Mouse (Mus musculus): ENCODE data around the gene Mosmo.

Mosmo gene

DNA sequence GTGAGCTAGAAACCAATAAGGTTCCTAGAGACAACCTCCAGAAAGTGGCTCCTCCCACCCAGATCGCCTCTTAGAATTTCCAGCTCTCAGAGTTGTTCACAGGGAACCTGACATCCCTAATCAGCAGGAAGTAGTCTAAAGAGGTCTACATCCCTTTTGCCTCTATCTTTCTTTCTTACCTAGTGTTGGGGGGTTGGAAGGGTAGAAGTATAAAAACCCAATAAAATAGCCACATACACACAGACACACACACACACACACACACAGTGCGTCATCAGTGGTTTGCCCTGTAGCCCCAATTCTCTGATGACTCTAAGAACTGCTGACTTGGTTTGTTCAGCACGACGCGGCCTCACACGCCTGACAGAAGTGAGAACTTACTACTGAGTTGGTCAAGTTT lies 22.2 kb downstream of the Mosmo start:
- no peak for DNase-seq (ENCODE audit: low read depth, low spot score)

DNA sequence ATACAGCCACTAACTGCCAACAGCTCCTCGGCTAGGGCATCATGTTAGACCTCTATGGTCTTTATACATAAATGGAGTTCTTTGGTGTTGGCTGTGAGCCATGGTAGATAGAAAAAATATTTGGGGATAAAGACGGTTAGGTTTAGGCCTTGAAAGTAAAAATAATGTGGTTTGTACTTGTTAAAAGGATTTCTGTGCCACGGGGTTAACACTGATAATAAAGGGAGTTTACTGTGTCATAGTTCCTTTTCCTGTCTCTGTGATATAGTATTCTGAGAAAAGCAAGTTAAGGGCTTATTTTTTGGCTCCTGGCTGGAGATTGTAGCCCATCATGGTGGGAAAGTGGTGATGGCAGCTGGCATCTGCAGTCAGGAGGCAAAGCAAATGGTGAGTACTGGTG lies 26.5 kb downstream of the Mosmo start:
- DNase-seq (ENCODE audit: low read depth, low spot score), result no peak

DNA sequence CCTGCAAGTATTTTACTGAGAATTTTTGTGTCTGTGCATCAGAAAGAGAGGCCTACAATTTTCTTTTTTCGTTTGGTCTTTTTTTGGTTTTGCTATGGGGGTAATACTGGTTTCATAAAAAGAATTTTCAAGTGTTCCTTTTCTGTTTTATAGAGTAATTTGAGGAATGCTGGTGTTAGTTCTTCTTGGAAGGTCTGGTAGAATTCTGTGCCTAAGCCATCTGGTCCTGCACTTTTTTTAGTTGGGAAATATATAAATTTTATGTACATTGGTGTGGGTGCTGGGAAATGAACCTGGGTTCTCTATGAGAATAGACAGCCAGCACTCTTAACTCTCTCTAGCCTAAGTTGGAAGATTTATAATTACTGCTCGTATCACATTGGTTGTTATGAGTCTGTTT lies 34.7 kb downstream of the Mosmo start:
- no peak for DNase-seq (ENCODE audit: low read depth, low spot score)

DNA sequence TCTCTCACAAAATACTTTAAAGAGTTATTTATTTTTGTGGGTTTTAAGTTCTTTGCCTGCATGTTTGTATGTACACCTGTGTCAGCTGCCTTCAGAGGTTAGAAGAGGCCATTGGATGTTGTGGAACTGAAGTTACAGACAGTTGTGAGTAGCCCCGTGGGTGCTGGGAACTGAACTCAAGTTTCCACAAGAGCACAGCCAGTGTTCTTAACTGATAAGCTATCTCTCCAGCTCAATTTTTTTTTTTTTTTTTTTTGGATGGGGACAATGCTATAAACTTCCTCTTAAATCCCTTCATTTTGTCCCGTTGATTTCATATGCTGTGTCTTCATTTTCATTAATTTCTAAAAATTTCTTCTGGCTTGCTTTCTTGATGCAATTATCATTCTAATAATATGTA lies 35.8 kb downstream of the Mosmo start:
- DNase-seq (ENCODE audit: low read depth, low spot score), result no peak

DNA sequence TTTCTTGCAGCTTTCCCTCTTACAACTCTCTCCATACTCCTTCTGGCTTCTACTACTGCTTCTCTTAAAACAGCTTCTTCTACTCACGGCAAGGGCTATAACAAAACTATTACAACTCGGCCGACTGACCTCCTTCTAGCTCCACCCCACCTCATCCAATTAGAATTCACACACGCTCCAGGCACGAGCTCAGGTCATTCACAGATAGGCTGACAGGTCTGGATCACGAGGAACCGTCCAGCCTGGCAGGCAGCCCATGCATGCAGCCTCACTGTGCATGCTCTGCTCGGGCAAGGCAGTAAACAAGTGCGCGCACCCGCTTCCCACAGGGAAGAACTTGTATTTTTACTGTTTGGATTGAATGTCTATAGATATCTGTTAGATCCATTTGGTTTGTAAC lies 36.5 kb downstream of the Mosmo start:
- peak; percentile 79 for DNase-seq (ENCODE audit: low read depth, low spot score)

DNA sequence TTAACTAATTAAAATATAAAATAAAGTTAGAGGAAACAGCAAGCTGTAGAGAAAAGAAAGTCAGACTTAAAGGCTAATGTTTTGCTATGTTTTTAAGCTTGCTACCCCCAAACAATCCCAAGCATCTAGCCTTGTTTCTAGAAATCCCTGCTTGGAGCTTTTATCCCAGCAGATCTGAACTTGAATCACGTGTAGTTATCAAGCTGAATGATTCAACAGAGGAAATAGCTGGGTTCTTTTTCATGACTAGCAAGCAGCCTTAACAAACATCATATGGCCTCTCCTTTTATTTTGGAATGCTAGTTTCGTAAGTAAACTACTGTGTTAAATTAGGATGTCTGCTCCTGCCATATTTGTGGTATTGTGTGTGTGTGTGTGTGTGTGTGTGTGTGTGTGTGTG lies 39.8 kb downstream of the Mosmo start:
- no peak for DNase-seq (ENCODE audit: low read depth, low spot score)

DNA sequence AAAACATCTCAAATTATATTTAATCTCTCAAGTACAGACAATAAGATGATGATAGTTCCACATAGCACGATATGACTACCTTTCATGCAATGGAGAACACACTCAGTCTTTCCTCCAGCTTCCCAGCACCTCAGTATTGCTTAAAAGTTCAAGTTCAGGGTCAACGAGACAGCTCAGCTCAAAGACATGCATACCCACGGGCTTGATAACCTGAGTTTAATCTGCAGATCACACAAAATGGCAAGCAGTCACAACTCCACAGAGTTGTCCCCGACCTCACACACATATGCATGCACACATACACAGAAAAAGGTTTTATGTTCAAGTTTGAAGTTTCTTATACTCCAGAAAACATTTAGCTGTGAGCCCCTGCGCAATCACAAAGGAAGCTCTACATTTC lies 43.6 kb downstream of the Mosmo start:
- DNase-seq (ENCODE audit: low read depth, low spot score), result no peak

- no peak for DNase-seq (ENCODE audit: low read depth, low spot score)
Measured at GRCm38 (mm10) chr7:120721456-120721855, 44.0 kb downstream of the Mosmo start.

GRCm38 (mm10) chr7:120722063-120722462 lies 44.6 kb downstream of the Mosmo start:
- DNase-seq (ENCODE audit: low read depth, low spot score), result no peak

- peak; percentile 24 for DNase-seq (ENCODE audit: low read depth, low spot score)
Measured at GRCm38 (mm10) chr7:120722839-120723278, 45.4 kb downstream of the Mosmo start.

- peak; percentile 54 for DNase-seq (ENCODE audit: low read depth, low spot score)
Measured at GRCm38 (mm10) chr7:120727581-120727980, 50.2 kb downstream of the Mosmo start.

GRCm38 (mm10) chr7:120729635-120730034 lies 52.2 kb downstream of the Mosmo start:
- no peak for DNase-seq (ENCODE audit: low read depth, low spot score)

- DNase-seq (ENCODE audit: low read depth, low spot score), result no peak
Measured at GRCm38 (mm10) chr7:120732906-120733305, 55.5 kb downstream of the Mosmo start.

DNA sequence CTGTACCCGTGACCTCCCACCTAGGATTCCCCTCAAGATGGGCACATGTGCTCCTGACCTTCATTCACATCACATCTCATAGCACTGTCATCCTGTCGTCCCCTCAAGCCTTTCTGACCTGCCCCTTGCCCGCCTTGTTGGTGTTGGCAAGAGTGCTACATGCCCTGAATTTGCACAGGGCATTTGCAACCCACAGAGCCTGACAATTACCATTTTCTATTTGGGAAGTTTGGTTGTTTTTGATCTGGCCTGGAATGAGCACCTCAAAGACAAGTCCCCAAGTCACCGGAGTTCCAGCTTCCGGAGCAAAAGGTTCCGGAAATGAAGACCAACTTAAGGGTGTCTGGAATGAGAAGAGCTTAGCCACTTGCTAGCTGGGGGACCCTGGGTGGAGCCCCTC lies 61.6 kb downstream of the Mosmo start, which contains the start of gene Vwa3a:
TSS of gene Vwa3a (plus strand) at position 301 of the 400 bp plus-strand sequence.
- no peak for DNase-seq (ENCODE audit: low read depth, low spot score)

DNA sequence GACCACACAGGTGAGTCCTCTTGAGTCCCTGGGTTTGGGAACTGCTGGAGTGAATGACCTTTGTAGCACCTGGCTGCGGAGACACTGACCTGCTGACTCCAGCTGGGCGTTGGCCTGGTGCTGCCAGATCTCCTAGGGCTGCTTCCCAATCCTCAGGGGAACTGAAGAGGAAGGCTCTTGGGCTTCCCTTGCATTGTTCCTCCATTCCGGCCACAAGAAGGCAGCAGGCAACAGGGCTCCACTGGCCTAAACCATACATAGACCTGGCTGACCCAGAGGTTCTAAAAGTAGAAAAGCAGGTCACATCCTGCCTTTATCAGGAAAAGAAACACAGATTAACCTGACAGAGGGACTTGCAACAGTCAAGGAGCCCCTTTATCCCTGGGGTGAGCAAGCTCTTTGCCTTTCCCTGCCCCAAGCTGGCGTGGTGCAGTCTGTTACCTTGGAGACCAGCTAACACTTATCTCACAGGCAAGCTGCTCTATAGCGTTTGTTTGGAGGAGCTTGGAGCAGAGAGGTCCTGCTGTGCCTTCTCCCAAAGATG lies 62.2 kb downstream of the Mosmo start:
- peak; percentile 86 for DNase-seq (ENCODE audit: low read depth, low spot score)

DNA sequence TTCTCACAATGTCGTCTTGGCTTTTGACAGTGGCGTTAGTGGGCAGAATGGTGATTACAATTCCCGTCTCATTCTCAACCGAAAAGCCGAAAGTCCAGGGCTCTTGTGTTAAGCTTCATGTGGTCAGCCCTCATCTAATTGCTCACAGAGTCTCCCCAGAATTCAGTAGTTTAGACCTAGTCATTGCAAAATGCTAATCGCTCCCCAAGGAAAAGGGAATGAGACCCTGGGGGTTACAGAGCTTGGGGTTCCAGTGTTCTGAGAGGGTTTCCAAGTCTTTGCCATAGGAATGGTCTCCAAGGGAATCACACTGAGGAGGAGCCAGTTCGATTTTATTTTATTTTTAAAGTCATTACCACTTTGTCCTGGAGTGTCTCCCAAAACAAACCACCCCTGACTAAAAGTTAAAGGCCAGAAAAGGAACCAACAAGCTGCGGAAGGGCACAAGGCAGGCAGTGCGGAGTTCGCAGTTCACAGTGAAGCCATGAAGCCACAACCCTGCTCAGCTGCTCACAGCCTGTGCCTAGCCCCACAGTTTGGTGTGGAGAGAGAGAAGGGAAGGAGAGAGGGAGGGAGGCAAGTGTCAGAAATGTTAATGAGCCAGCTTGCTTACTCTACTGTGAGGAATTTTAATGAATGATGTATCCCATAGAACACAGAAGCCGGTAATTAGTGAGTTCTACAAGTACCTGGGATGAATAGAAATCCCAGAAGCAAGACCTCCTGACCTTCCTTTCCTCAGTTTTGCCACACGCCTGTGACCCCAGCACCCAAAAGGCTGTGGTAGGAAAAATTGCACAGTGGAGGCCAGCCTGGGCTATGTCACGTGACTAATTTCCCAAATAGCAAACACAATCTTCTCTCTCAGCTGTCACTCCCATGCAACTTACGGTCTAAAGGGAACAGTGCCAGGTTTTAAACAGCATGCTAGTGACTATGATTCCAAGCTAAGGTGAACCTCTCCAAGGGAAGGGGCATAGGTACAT lies 66.2 kb downstream of the Mosmo start:
- no peak for DNase-seq (ENCODE audit: low read depth, low spot score)

DNA sequence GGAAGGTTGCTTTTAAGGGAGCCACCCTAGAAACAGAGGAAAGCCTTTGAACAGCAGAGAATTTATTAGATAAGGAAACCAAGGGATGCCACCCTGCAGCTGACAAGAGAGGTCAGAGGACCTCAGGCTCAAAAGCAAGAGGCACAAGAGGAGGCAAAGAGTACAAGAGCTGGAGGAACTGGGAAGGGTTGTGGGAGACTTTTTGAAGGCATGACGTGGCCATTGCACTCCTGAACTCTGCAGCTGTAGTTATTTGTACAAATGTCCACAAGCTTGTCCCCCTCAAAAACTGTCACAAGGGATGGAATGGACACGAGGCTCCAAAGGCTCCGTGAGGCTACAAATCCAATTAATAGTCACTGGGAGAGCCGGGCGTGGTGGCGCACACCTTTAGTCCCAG lies 67.2 kb downstream of the Mosmo start:
- DNase-seq (ENCODE audit: low read depth, low spot score), result no peak

DNA sequence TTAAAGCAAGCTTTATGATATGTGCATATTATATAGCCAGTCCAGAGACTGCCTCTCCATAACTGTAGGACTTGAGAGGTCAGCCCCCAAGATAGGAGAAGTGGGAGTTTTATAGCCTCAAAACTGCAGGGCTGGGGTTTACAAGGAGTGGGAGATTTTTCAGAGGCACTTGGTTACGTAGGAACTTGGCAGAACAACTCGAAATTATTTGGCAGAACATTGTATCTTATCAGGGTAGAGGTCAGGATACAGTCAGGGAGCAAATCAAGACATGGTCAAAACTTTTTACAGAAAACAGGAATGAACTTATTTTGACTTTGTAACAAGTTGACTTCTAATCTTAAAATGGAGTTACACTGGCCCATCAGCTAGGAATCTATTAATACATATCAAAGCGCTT lies 68.6 kb downstream of the Mosmo start:
- DNase-seq (ENCODE audit: low read depth, low spot score), result no peak

GRCm38 (mm10) chr7:120746821-120747220 lies 69.4 kb downstream of the Mosmo start:
- no peak for DNase-seq (ENCODE audit: low read depth, low spot score)

DNA sequence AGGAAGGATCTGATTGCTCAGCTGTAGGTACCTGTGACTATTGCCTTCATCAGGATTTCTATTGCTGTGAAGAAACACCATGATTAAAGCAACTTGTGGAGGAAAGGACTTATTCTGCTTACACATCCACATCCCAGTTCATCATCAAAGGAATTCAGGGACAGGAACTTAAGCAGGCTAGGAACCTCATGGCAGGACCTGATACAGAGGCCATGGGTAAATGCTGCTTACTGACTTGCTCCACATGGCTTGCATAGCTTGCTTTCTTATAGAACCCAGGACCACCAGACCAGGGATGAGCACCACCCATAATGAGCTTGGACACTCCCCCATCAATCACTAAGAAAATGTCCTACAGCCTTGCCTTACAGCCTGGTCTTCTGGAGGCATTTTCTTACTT lies 71.1 kb downstream of the Mosmo start:
- no peak for DNase-seq (ENCODE audit: low read depth, low spot score)

GRCm38 (mm10) chr7:120751330-120751729 lies 73.9 kb downstream of the Mosmo start:
- DNase-seq (ENCODE audit: low read depth, low spot score), result no peak

- DNase-seq (ENCODE audit: low read depth, low spot score), result no peak
Measured at GRCm38 (mm10) chr7:120751906-120752305, 74.5 kb downstream of the Mosmo start.

DNA sequence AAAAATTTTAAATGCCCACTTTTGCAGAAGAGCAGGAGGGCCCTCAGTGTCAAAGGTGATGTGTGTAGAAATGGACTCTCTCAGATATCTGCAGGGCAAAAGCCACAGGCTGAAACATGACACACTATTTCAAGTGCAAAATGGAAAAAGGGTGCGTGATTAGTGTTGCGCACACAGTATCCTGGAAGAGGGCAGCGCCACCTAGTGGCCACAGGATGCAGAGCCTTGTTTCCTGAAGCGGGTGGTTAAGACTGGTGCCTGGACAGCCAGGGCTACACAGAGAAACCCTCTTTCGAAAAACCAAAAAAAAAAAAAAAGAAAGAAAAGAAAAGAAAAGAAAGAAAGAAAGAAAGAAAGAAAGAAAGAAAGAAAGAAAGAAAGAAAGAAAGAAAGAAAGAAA lies 77.3 kb downstream of the Mosmo start:
- peak; percentile 84 for DNase-seq (ENCODE audit: low read depth, low spot score)

All from R1 (cell line).